Mouse (Mus musculus): ENCODE data around the gene Tuba3a. TPM values are rescaled to one million over a fixed set of nuclear protein-coding genes. Genes with fewer than 3 reads are reported as not detected.
A peak's percentile ranks its signal among the peaks of the same experiment; 100 is the strongest.

Gene Tuba3a
- polyA plus RNA-seq, 1 experiment from 2014 or later: not detected

GRCm38 (mm10) chr6:125233816-125234519 is 51.9 kb downstream of the Tuba3a start:
- ATAC-seq (ENCODE audit: low FRiP score, low TSS enrichment): no peak
- H3K4me1 ChIP-seq (ENCODE audit: control insufficient read depth, insufficient read depth, low read length): peaks cover 5% of the 10 kb centered on the region; the same call in 1 of the 2 replicates
- no peak overlapping the region for H3K9ac ChIP-seq (ENCODE audit: low read depth, low read length)
- WGBS: 70% methylated on average over 7 of the region's 7 CpGs
- no peak overlapping the region for H3K4me2 ChIP-seq (replicated peaks; ENCODE audit: low read depth, low read length)
- no peaks in the 10 kb centered on the region for H3K27me3 ChIP-seq (ENCODE audit: control insufficient read depth, insufficient read depth, low read length)
- no peaks in the 10 kb centered on the region for H3K36me3 ChIP-seq (ENCODE audit: control insufficient read depth, insufficient read depth, low read length)
- no peak overlapping the region for H3K27ac ChIP-seq (ENCODE audit: low read depth, low read length)
- H3K9me3 ChIP-seq (ENCODE audit: control insufficient read depth, low read length): no peaks in the 10 kb centered on the region
- no peak overlapping the region for H3K4me3 ChIP-seq (ENCODE audit: low read length)

GRCm38 (mm10) chr6:125232516-125232915 is 53.3 kb downstream of the Tuba3a start:
- H3K27ac ChIP-seq (ENCODE audit: low read depth, low read length): no peak overlapping the region
- no peaks in the 10 kb centered on the region for H3K9me3 ChIP-seq (ENCODE audit: control insufficient read depth, low read length)
- no peak overlapping the region for H3K9ac ChIP-seq (ENCODE audit: low read depth, low read length)
- H3K4me3 ChIP-seq (ENCODE audit: low read length): no peak overlapping the region
- H3K4me2 ChIP-seq (replicated peaks; ENCODE audit: low read depth, low read length): no peak overlapping the region
- H3K4me1 ChIP-seq (ENCODE audit: control insufficient read depth, insufficient read depth, low read length): peaks cover 7% of the 10 kb centered on the region; the same call in 1 of the 2 replicates
- H3K27me3 ChIP-seq (ENCODE audit: control insufficient read depth, insufficient read depth, low read length): no peaks in the 10 kb centered on the region
- ATAC-seq (ENCODE audit: low FRiP score, low TSS enrichment): no peak
- 78% methylated on average over 6 of the region's 6 CpGs for WGBS
- no peaks in the 10 kb centered on the region for H3K36me3 ChIP-seq (ENCODE audit: control insufficient read depth, insufficient read depth, low read length)

- 58% methylated on average over 4 of the region's 4 CpGs for WGBS
- Histone ChIP-seq H3K27ac (ENCODE audit: low read depth, low read length) (no peak overlapping the region), H3K9me3 (ENCODE audit: control insufficient read depth, low read length) (no peaks in the 10 kb centered on the region), H3K4me3 (ENCODE audit: low read length) (peak overlapping the region; percentile 47), H3K4me2 (replicated peaks; ENCODE audit: low read depth, low read length) (peak overlapping the region; percentile 59), H3K27me3 (ENCODE audit: control insufficient read depth, insufficient read depth, low read length) (no peaks in the 10 kb centered on the region), H3K4me1 (ENCODE audit: control insufficient read depth, insufficient read depth, low read length) (peaks cover 7% of the 10 kb centered on the region; the same call in 1 of the 2 replicates), H3K36me3 (ENCODE audit: control insufficient read depth, insufficient read depth, low read length) (no peaks in the 10 kb centered on the region), H3K9ac (ENCODE audit: low read depth, low read length) (peak overlapping the region; percentile 77; the same call in 1 of the 2 replicates)
- ATAC-seq (ENCODE audit: low FRiP score, low TSS enrichment): no peak
Observed at GRCm38 (mm10) chr6:125232045-125232437, 53.8 kb downstream of the Tuba3a start.

- Histone ChIP-seq H3K9me3 (ENCODE audit: control insufficient read depth, low read length) (no peaks in the 10 kb centered on the region), H3K27ac (ENCODE audit: low read depth, low read length) (peak within 1 kb of the TSS; percentile 2; the same call in 1 of the 2 replicates), H3K27me3 (ENCODE audit: control insufficient read depth, insufficient read depth, low read length) (no peaks in the 10 kb centered on the region), H3K36me3 (ENCODE audit: control insufficient read depth, insufficient read depth, low read length) (no peaks in the 10 kb centered on the region), H3K4me1 (ENCODE audit: control insufficient read depth, insufficient read depth, low read length) (peaks cover 7% of the 10 kb centered on the region; the same call in 1 of the 2 replicates), H3K4me2 (replicated peaks; ENCODE audit: low read depth, low read length) (peak within 1 kb of the TSS; percentile 59), H3K4me3 (ENCODE audit: low read length) (peak within 1 kb of the TSS; percentile 47), H3K9ac (ENCODE audit: low read depth, low read length) (peak within 1 kb of the TSS; percentile 77)
- 8% methylated on average over 16 of the region's 16 CpGs for WGBS
- peak; percentile 53; the same call in 1 of the 2 replicates for ATAC-seq (ENCODE audit: low FRiP score, low TSS enrichment)
Observed at GRCm38 (mm10) chr6:125231117-125232044, 54.5 kb downstream of the Tuba3a start, which contains the start of gene Tapbpl. TSS of gene Tapbpl (minus strand) at chr6:125231860.

GRCm38 (mm10) chr6:125230571-125230970 is 55.3 kb downstream of the Tuba3a start:
- H3K9me3 ChIP-seq (ENCODE audit: control insufficient read depth, low read length): no peaks in the 10 kb centered on the region
- peaks cover 7% of the 10 kb centered on the region; the same call in 1 of the 2 replicates for H3K4me1 ChIP-seq (ENCODE audit: control insufficient read depth, insufficient read depth, low read length)
- no peak overlapping the region for H3K4me2 ChIP-seq (replicated peaks; ENCODE audit: low read depth, low read length)
- no peaks in the 10 kb centered on the region for H3K36me3 ChIP-seq (ENCODE audit: control insufficient read depth, insufficient read depth, low read length)
- H3K27me3 ChIP-seq (ENCODE audit: control insufficient read depth, insufficient read depth, low read length): no peaks in the 10 kb centered on the region
- no peak overlapping the region for H3K27ac ChIP-seq (ENCODE audit: low read depth, low read length)
- H3K9ac ChIP-seq (ENCODE audit: low read depth, low read length): no peak overlapping the region
- ATAC-seq (ENCODE audit: low FRiP score, low TSS enrichment): no peak
- no peak overlapping the region for H3K4me3 ChIP-seq (ENCODE audit: low read length)
- WGBS: 62% methylated on average over 9 of the region's 9 CpGs

Small RNAs within 50 kb of the gene (microRNA-seq; reads per million reads assigned to microRNA genes)
- gene Mir8113: not detected

Other genes starting within 250 kb of the Tuba3a start
- gene Ing4, start 246.3 kb downstream of the Tuba3a start, polyA plus RNA-seq (2014; fragmentation: Nextera tagmentation; extraction: Ambion mirVana): 111 and 144 TPM in 2 replicates
- 14.0 and 14.7 TPM in 2 replicates for gene Acrbp, start 236.4 kb downstream of the Tuba3a start, polyA plus RNA-seq (2014; fragmentation: Nextera tagmentation; extraction: Ambion mirVana)
- 0.43 and 0.45 TPM in 2 replicates for gene Lpar5, start 218.1 kb downstream of the Tuba3a start, polyA plus RNA-seq (2014; fragmentation: Nextera tagmentation; extraction: Ambion mirVana)
- 72.1 and 106 TPM in 2 replicates for gene Chd4, start 190.1 kb downstream of the Tuba3a start, polyA plus RNA-seq (2014; fragmentation: Nextera tagmentation; extraction: Ambion mirVana)
- 58.2 and 67.2 TPM in 2 replicates for gene Nop2, start 154.1 kb downstream of the Tuba3a start, polyA plus RNA-seq (2014; fragmentation: Nextera tagmentation; extraction: Ambion mirVana)
- 7.0 and 7.4 TPM in 2 replicates for gene Iffo1, start 140.8 kb downstream of the Tuba3a start, polyA plus RNA-seq (2014; fragmentation: Nextera tagmentation; extraction: Ambion mirVana)
- gene Gapdh, start 119.6 kb downstream of the Tuba3a start, polyA plus RNA-seq (2014; fragmentation: Nextera tagmentation; extraction: Ambion mirVana): 2,196 and 2,293 TPM in 2 replicates
- 99.6 and 150 TPM in 2 replicates for gene Ncapd2, start 94.3 kb downstream of the Tuba3a start, polyA plus RNA-seq (2014; fragmentation: Nextera tagmentation; extraction: Ambion mirVana)
- 203 and 238 TPM in 2 replicates for gene Mrpl51, start 94.2 kb downstream of the Tuba3a start, polyA plus RNA-seq (2014; fragmentation: Nextera tagmentation; extraction: Ambion mirVana)
- gene Vamp1, start 70.5 kb downstream of the Tuba3a start, polyA plus RNA-seq (2014; fragmentation: Nextera tagmentation; extraction: Ambion mirVana): 2.0 and 3.5 TPM in 2 replicates
- 2.0 and 4.5 TPM in 2 replicates for gene Tapbpl, start 54.2 kb downstream of the Tuba3a start, polyA plus RNA-seq (2014; fragmentation: Nextera tagmentation; extraction: Ambion mirVana)
- 1.5 and 2.0 TPM in 2 replicates for gene Cd27, start 49.0 kb downstream of the Tuba3a start, polyA plus RNA-seq (2014; fragmentation: Nextera tagmentation; extraction: Ambion mirVana)
- 54.0 and 54.3 TPM in 2 replicates for gene Ltbr, start 27.8 kb upstream of the Tuba3a start, polyA plus RNA-seq (2014; fragmentation: Nextera tagmentation; extraction: Ambion mirVana)
- gene Scnn1a, start 34.6 kb upstream of the Tuba3a start, polyA plus RNA-seq (2014; fragmentation: Nextera tagmentation; extraction: Ambion mirVana): 2.5 and 3.3 TPM in 2 replicates
- 67.1 and 69.3 TPM in 2 replicates for gene Tnfrsf1a, start 63.3 kb upstream of the Tuba3a start, polyA plus RNA-seq (2014; fragmentation: Nextera tagmentation; extraction: Ambion mirVana)
- gene Plekhg6, start 94.8 kb upstream of the Tuba3a start, polyA plus RNA-seq (2014; fragmentation: Nextera tagmentation; extraction: Ambion mirVana): 3.8 and 6.1 TPM in 2 replicates
- gene Cd9, start 208.7 kb upstream of the Tuba3a start, polyA plus RNA-seq (2014; fragmentation: Nextera tagmentation; extraction: Ambion mirVana): 116 and 118 TPM in 2 replicates